Mouse (Mus musculus) macrophage (primary cell): Measurements from ENCODE around the gene Tspan8. TPM values are rescaled to one million over a fixed set of nuclear protein-coding genes. Genes with fewer than 3 reads are reported as not detected.
"Not testable (repeated sequence)": the region's sequence is repeated elsewhere in the genome, so short reads cannot be mapped to it uniquely, and the experiment has no call there.

Experiments
- H3K27ac ChIP-seq: fragments of 350-480 bp; formaldehyde crosslinking; 2 replicates; pipeline ENCODE4 v1.9.0; 2021
- H3K36me3 ChIP-seq: fragments of 350-480 bp; formaldehyde crosslinking; 2 replicates; pipeline ENCODE4 v1.9.0; 2021; ENCODE audit errors: inconsistent target
- H3K4me3 ChIP-seq: fragments of 350-480 bp; formaldehyde crosslinking; 2 replicates; pipeline ENCODE4 v1.9.0; 2021; ENCODE audit errors: inconsistent target
- H3K79me2 ChIP-seq: fragments of 350-480 bp; formaldehyde crosslinking; 2 replicates; pipeline ENCODE4 v1.9.0; 2021; ENCODE audit errors: inconsistent target
- WGBS: methylation state at CpG from one replicate; pipeline ENCODE4 v1.1.7; 2026; ENCODE audit warnings: inconsistent platforms; ENCODE audit not compliant: missing documents; 5-methylcytosine and 5-hydroxymethylcytosine counted together
- polyA plus RNA-seq: library from polyadenylated mRNA; stranded (reverse); fragments of 250-400 nt; gene quantifications from 3 replicates; pipeline ENCODE4 v1.2.4, GENCODE M21; 2018; ENCODE audit warnings: inconsistent platforms
- total RNA-seq, 78 experiments: library from RNA; depleted of rRNA; stranded (reverse); fragments of 250-400 nt; gene quantifications; 1 replicate in 9 of 78; 2 replicates in 24 of 78; 3 replicates in 43 of 78; 4 replicates in 2 of 78; pipeline ENCODE4 v1.2.4; 2018; ENCODE audit warnings: inconsistent platforms in 56 of 78

Gene Tspan8
- not detected for total RNA-seq (2018; cell fraction: chromatin; rRNA removed)
- total RNA-seq (2018; cell fraction: cytosol; rRNA removed) = under 1 TPM in 4 of 26 experiments, not detected in 22; 0.14 to 0.34 (median 0.25) TPM
- not detected for total RNA-seq (2018; cell fraction: nucleus; rRNA removed)
- polyA plus RNA-seq = 0.19 to 0.59 TPM in 2 of 3 replicates, not detected in the other

DNA sequence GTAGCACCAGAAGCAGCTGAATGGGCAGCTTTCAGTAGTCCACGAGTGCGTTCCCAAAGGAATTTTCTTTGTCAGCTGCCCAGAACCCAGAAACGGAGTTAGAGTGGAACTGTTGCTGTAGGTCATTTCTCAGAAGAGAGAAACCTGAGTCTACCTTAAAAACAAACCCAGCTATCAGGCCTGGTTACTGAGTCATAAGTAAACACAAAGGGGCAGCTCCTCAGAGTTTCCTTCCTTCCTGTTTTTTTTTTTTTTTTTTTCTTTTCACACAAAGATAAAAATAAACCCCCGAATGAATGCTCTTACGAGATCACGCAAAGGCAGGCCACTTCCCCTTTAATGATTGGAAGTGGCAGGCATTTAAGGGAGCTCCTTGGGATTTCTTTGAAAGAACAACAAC is at the start of gene Tspan8:
TSS of gene Tspan8 (plus strand) at position 322 of the 400 bp plus-strand sequence.
- 27% methylated on average over 6 of the region's 6 CpGs for WGBS
- no peak within 1 kb of the TSS for H3K4me3 ChIP-seq

DNA sequence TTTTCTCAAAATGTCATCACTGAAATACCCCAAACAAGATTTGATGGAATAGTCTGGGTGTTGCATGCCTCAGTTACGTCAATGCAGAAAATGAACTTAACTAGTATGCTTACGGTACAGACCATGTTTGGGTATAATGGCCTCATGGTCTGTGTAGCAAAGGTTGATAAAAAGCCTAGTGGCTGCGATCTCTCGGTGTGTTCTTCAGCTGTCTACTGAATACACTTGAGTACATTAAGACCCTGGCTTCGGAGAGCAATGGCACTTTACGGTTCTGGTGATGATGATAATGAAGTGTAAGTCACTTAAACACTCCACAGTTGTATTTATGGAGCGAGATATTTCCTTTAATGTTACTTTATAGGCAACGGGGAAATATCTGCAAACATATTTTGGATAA is 46.6 kb upstream of the Tspan8 start:
- H3K36me3 ChIP-seq = no peaks in the 10 kb centered on the region
- H3K27ac ChIP-seq = no peak overlapping the region
- no peaks in the 10 kb centered on the region for H3K79me2 ChIP-seq
- H3K4me3 ChIP-seq = no peak overlapping the region
- WGBS = 95% methylated on average over 8 of the region's 8 CpGs

More for the DNA sequence above, at the start of gene Tspan8:
- Histone ChIP-seq H3K27ac (no peak within 1 kb of the TSS), H3K36me3 (no peaks in the 10 kb centered on the region), H3K79me2 (no peaks in the 10 kb centered on the region)

DNA sequence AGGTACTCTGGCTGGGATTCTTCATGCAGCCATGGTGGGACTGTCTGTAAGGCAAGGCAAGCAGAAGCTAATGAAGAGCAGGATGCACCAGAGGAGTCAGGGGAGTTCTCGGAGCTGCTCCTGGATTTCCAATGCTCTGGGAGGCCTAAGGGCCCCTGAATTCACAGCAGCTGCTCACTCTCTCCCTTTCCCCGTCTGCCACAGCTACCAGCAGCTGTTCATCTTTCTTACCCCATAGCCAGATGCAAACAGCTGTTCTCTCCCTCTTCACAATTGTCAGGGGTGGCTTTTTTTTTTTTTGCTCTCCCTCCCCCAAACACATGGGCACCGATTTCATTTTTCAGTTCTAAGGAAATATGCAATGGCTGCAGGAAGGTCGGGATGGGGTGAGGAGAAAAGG is 42.2 kb upstream of the Tspan8 start:
- no peak overlapping the region for H3K4me3 ChIP-seq
- H3K27ac ChIP-seq = no peak overlapping the region
- H3K79me2 ChIP-seq = no peaks in the 10 kb centered on the region
- H3K36me3 ChIP-seq = no peaks in the 10 kb centered on the region
- 89% methylated on average over 1 of the region's 4 CpGs for WGBS

DNA sequence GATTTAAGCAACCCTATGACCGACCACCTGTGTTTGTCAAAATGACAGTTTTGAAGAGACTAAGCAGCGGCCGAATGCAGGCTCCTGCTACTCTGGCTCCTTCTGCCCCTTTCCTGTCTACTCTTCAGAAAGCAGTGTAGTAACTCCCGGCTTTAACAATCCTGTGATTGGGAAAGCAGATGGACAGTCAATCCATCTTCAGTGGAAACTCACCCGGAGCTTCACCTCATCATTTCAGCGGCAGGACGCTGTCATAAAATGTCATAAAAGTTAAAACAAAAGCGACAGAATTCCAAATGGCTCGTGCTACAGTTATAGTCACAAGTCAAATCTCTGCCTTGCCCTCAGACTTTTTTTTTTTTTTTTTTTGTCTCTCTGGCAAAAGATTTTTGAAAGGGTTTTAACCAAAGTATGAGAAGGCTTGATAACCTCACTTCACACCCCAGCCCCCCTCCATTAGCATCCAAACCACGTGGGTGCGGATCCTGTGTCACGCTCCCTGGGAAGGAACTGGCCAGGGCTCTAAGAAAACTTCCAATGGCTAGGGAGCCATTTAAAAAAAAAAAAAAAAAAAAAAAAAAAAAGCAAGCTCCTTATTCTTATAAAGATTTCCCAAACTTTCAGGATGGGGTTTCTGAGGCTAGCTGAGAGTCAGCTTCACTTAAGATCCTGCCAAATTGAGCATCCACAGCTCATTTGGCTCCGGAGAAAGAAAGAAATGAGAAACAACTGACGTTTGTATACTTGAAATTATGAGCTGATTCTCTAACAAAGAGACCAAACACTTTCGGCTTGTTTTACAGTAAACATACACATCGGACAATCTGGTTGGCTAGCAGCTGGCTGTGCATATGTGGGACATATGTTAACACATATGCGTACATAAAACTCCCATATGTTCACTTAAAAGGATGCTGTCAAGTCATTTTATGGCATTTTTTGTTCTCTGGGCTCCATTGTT is 40.4 kb upstream of the Tspan8 start:
- H3K27ac ChIP-seq = no peak overlapping the region
- no peaks in the 10 kb centered on the region for H3K36me3 ChIP-seq
- H3K4me3 ChIP-seq = no peak overlapping the region
- 69% methylated on average over 17 of the region's 17 CpGs for WGBS
- no peaks in the 10 kb centered on the region for H3K79me2 ChIP-seq

DNA sequence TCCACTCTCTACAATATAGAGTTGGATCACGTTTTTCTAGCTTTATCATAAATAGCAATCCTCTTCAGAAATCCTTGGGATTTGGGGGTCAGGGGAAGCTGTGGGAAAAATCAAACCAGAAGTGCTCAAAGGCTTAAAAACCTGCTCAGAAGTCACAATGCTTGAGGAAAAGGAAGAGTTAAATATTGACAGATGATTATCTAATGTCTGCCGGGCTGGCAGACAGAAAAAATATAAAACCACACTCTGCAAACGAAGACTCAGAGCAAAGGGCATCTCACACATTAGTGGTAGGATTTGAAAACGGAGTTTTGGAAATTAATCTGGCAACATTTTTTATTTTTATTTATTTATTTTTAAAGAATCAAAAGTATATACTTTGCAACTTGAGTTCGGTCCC is 39.3 kb upstream of the Tspan8 start:
- Histone ChIP-seq H3K36me3 (no peaks in the 10 kb centered on the region), H3K27ac (no peak overlapping the region), H3K79me2 (no peaks in the 10 kb centered on the region), H3K4me3 (no peak overlapping the region)
- 58% methylated on average over 5 of the region's 5 CpGs for whole genome bisulfite sequencing

DNA sequence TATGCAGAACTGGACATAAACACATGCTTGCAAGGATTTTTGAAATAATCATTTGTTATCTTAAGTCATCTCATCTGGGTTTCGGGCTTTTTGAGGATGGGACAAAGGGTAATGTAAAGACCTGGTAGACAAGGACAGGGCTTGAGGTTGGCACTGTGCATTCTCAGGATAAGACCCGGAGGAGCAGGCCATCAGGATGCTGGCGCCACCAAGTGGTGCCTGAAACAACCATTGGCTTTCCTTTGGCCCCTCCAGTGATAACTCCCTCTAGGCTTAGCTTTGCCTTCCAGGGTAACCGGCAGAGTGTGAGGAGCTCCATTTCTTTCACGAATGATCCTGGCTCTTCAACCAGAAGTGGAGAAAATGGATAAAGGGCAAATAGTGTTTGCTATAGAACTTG is 38.0 kb upstream of the Tspan8 start:
- no peaks in the 10 kb centered on the region for H3K79me2 ChIP-seq
- WGBS = 51% methylated on average over 5 of the region's 5 CpGs
- no peak overlapping the region for H3K4me3 ChIP-seq
- no peaks in the 10 kb centered on the region for H3K36me3 ChIP-seq
- no peak overlapping the region for H3K27ac ChIP-seq

DNA sequence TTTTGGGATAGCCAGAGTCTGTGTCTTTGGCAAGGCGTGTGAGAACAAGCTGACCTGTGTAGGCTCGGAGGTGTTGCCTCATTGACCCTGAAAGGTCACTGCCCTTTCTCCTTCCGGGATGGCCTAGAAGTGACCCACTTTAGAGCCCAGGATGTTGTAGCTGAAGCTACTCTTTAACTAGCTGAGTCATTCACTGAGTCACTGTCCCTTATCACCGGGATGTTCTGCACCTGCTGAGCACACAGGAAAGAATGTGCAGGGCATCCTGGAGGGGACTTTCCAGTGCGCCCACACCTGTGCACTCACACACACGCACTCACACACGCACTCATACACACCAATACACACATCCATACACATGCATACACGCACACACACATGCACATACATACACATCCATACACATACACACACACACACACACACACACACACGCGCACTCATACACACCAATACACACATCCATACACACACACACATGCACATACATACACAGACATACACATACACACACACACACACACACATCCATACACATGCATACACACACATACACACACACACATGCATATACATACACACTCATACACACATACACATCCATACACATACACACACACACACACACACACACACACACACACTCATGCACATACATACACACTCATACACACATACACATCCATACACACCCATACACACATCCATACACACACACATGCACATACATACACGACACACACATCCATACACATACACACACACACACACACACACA is 36.2 kb upstream of the Tspan8 start:
- Histone ChIP-seq H3K79me2 (no peaks in the 10 kb centered on the region), H3K36me3 (no peaks in the 10 kb centered on the region), H3K4me3 (no peak overlapping the region), H3K27ac (no peak overlapping the region)
- WGBS = 91% methylated on average over 11 of the region's 11 CpGs

DNA sequence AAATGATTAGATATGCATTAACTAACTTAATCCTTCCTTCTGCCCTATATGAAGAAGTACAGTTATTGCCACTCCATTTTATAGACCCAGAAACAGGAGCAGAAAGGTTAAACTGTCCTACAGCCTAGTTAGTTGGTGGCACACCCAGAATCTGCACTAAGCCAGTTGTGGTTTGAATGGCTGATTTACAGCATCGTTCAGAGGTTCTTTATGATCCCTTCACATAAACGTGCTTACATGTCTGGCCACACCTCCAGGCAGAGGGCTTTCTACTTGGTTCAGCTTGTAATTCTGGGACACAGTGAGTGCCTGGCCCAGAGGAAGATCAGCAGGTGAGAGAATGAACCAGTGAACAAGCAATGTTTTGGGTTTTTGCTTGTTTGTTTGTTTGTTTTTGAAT is 33.4 kb upstream of the Tspan8 start:
- Histone ChIP-seq H3K27ac (no peak overlapping the region), H3K79me2 (no peaks in the 10 kb centered on the region), H3K36me3 (no peaks in the 10 kb centered on the region), H3K4me3 (no peak overlapping the region)
- whole genome bisulfite sequencing = 71% methylated on average over 2 of the region's 2 CpGs

DNA sequence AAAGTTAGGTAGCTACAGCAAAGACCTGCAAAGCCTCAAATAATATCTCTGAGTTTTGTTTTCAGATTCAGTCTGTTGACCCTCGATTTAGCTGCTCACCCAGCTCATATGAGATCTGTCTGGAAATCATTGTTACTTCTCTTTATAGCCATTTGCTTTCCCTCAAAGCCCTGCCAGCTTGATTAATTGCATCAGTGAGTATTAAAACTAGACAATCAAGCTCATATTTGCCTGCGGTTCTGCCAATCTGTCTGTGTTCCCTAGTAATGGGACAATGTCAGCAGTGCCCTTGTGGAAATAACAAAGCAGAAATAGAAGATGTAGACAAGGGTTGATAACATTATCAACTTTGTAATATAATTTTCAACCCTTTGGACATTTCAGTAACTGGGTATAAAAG is 25.8 kb upstream of the Tspan8 start:
- Histone ChIP-seq H3K27ac (no peak overlapping the region), H3K79me2 (no peaks in the 10 kb centered on the region), H3K36me3 (no peaks in the 10 kb centered on the region), H3K4me3 (no peak overlapping the region)
- WGBS = 85% methylated on average over 2 of the region's 2 CpGs

DNA sequence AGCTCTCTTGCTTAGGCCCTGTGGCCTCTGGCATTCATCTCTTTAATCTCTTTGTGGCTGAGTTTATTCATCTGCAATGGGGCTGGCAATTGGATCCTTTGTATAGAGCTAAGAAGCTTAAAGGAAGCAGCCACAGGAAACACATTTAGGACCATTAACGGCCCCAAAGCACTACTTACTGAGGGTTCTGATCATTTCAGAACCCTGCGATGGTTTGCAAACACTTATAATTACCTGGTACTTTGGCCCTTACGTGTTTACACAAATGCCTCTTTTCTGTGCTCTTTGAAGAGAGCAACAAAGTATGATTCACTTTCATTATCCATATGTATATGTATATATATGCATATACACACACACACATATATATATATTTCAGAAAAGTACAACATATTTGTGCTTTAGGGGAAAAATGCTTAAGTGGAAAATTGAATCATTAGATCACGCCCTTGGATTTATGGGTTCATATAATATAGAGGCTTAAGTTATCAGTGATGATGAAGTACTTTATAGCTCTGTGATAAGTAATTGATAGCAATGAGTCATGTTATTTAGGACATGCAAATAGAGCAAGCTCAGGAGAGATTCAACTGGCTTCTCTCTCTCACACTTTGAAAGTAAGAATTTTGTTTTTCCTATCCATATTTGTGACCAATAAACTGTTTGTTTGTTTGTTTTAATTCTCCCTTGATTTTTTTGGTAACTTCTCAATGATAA is 20.4 kb upstream of the Tspan8 start:
- WGBS = 60% methylated on average over 4 of the region's 4 CpGs
- Histone ChIP-seq H3K79me2 (no peaks in the 10 kb centered on the region), H3K27ac (no peak overlapping the region), H3K4me3 (no peak overlapping the region), H3K36me3 (no peaks in the 10 kb centered on the region)

DNA sequence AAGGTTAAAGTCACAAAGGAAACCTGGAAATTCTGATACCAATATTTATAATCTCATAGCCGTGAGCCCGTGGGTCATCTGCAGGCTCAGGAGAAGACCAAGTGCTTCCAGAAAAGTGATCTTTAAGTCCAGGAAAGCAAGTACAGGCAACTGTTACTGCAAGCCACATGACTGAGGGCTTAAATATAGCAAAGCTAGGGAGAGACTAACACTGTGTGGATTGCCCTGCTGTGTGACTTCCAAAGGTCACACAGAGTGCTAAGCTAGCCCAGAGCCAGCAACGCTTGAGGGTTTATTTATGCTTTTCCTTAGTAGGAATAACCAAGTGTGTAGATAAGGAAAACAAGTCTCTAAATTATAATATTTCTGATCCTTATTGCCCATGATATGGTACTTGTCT is 15.2 kb upstream of the Tspan8 start:
- 94% methylated on average over 3 of the region's 3 CpGs for WGBS
- no peak overlapping the region for H3K4me3 ChIP-seq
- no peaks in the 10 kb centered on the region for H3K79me2 ChIP-seq

DNA sequence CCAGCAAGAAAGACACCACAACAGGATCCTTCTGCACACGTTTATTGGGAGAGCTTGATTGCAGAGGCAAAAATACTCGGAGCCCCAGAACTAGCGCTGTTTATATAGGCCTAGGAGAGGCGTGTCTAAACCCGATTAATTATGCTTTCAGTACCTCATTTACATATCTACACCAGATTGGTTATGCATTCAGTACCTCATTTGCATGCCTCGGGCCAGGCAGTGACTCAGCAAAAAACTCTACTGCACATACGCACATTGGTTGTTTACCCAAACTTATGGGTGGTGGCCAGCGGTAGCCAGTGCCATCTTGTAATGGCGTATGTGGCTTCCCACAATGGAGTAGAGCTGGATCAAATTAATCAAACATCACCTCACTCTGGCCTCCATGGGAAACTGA is 13.6 kb upstream of the Tspan8 start:
- not testable (repeated sequence) for H3K36me3 ChIP-seq, H3K4me3 ChIP-seq, H3K27ac ChIP-seq, H3K79me2 ChIP-seq
- WGBS = 92% methylated on average over 9 of the region's 9 CpGs

More for the DNA sequence above, 15.2 kb upstream of the Tspan8 start:
- H3K36me3 ChIP-seq = no peaks in the 10 kb centered on the region
- H3K27ac ChIP-seq = no peak overlapping the region

DNA sequence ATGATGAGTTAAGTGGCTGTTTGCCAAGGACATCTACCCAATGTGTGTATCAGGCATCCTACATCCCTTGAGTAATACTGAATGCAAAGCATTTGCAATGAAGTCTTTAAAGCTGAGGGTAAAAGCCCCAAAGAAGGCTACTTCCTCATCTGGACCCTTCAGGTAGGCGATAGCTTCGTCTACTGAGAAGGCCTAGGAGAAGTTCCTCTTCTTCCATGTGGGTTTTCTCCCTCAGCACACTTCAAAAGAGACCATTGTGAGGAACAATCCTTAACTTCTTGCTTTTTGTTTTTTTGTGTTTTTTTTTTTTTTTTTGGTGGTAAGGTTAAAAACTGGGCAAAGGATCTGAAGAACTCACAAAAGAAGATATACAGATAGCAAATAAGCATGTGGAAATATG is 12.9 kb upstream of the Tspan8 start:
- no peak overlapping the region for H3K4me3 ChIP-seq
- 0% methylated on average over 2 of the region's 2 CpGs for WGBS

DNA sequence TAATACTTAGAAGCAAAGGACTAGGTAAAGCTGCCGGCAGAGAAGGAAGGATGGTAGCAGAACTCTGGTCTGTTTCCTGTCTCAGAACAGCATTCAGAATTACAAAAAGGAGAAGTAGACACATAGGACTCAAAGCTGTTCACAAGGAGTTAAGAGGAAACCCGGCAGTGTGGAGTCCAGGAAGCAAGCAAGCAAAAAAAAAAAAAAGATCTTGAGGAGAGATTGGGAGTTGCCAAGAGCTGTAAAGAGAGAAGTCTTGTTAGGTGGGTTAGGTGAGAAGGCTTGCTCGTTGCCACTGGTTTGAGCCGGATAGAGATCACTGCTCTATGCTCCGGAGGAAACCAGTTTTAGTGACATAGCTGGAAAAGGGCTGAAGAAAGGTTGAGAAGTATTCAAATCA is 10.6 kb upstream of the Tspan8 start:
- WGBS = 2% methylated on average over 5 of the region's 5 CpGs

More for the DNA sequence above, 12.9 kb upstream of the Tspan8 start:
- Histone ChIP-seq H3K27ac (no peak overlapping the region), H3K79me2 (no peaks in the 10 kb centered on the region), H3K36me3 (no peaks in the 10 kb centered on the region)

More for the DNA sequence above, 10.6 kb upstream of the Tspan8 start:
- Histone ChIP-seq H3K36me3 (no peaks in the 10 kb centered on the region), H3K27ac (no peak overlapping the region), H3K79me2 (no peaks in the 10 kb centered on the region), H3K4me3 (no peak overlapping the region)
